Mouse (Mus musculus) megakaryocyte, adult 5-6 weeks (primary cell): Measurements from ENCODE around the gene Ggta1. TPM values are rescaled to one million over a fixed set of nuclear protein-coding genes. Genes with fewer than 3 reads are reported as not detected.
"Not testable (repeated sequence)": the region's sequence is repeated elsewhere in the genome, so short reads cannot be mapped to it uniquely, and the experiment has no call there.

Experiments used
- ATAC-seq: 2 replicates; pipeline ENCODE4 v1.8.0; 2016; ENCODE audit warnings: mild to moderate bottlenecking, inconsistent platforms; ENCODE audit not compliant: poor library complexity, severe bottlenecking
- total RNA-seq, 2 experiments: library from RNA; stranded (forward) in 1 of 2; stranded (reverse) in 1 of 2; fragments of 153-499, 151-499 nt in 1 of 2; fragments of 221-1000, 200-1000 nt in 1 of 2; gene quantifications; 2 replicates each; pipeline versions ENCODE4 v1.2.3 to v1.2.4; 2015 to 2017

The Ggta1 gene
- total RNA-seq, 2 experiments from 2014 or later: 41.7 to 71.2 TPM

- peak; percentile 15 for ATAC-seq
Measured at GRCm38 (mm10) chr2:35461971-35462787, 852 bp downstream of the Ggta1 start.

GRCm38 (mm10) chr2:35461131-35461947, 1.7 kb downstream of the Ggta1 start:
- peak; percentile 60 for ATAC-seq

GRCm38 (mm10) chr2:35460378-35460880, 2.6 kb downstream of the Ggta1 start:
- ATAC-seq: no peak

- ATAC-seq: no peak
Measured at GRCm38 (mm10) chr2:35459316-35459715, 3.7 kb downstream of the Ggta1 start.

- no peak for ATAC-seq
Measured at GRCm38 (mm10) chr2:35458421-35458820, 4.6 kb downstream of the Ggta1 start.

- peak; percentile 27; the same call in 1 of the 2 replicates for ATAC-seq
Measured at GRCm38 (mm10) chr2:35453736-35454135, 9.3 kb downstream of the Ggta1 start.

GRCm38 (mm10) chr2:35452695-35453094, 10.3 kb downstream of the Ggta1 start:
- not testable (repeated sequence) for ATAC-seq

GRCm38 (mm10) chr2:35451484-35452050, 11.5 kb downstream of the Ggta1 start:
- peak; percentile 55; the same call in 1 of the 2 replicates for ATAC-seq

GRCm38 (mm10) chr2:35450856-35451255, 12.2 kb downstream of the Ggta1 start:
- ATAC-seq: no peak

- no peak for ATAC-seq
Measured at GRCm38 (mm10) chr2:35449687-35450622, 13.1 kb downstream of the Ggta1 start.

GRCm38 (mm10) chr2:35448914-35449670, 13.9 kb downstream of the Ggta1 start:
- no peak for ATAC-seq

GRCm38 (mm10) chr2:35448215-35448913, 14.7 kb downstream of the Ggta1 start:
- no peak for ATAC-seq

GRCm38 (mm10) chr2:35447453-35447852, 15.6 kb downstream of the Ggta1 start:
- no peak for ATAC-seq

- ATAC-seq: no peak
Measured at GRCm38 (mm10) chr2:35446798-35447197, 16.2 kb downstream of the Ggta1 start.

- ATAC-seq: no peak
Measured at GRCm38 (mm10) chr2:35446300-35446699, 16.7 kb downstream of the Ggta1 start.

- peak; percentile 37 for ATAC-seq
Measured at GRCm38 (mm10) chr2:35445610-35446009, 17.4 kb downstream of the Ggta1 start.

GRCm38 (mm10) chr2:35444764-35445262, 18.2 kb downstream of the Ggta1 start:
- no peak for ATAC-seq

GRCm38 (mm10) chr2:35443981-35444763, 18.9 kb downstream of the Ggta1 start:
- peak; percentile 69 for ATAC-seq
